Mouse (Mus musculus) liver, embryonic 14.5 days (tissue): ENCODE results near the gene Hoxa3.

ENCODE experiments used
- CTCF ChIP-seq: IDR thresholded peaks from 2 replicates; pipeline ENCODE4 v1.5.1; 2016; ENCODE audit warnings: antibody characterized with exemption, low read depth, control low read depth
- EP300 ChIP-seq: IDR thresholded peaks from 2 replicates; pipeline ENCODE4 v1.6.1; 2016; ENCODE audit warnings: antibody characterized with exemption, low read depth

GRCm38 (mm10) chr6:52253511-52254500, 40.7 kb upstream of the Hoxa3 start:
- TF ChIP-seq CTCF (no peak), EP300 (no peak)
